Mouse (Mus musculus) stomach, embryonic 16.5 days (tissue): ENCODE measurements at regions not wholly inside any gene's neighbourhood (a gene's known extent, or its start where the extent isn't known, plus 50 kb on each side); places are given as distances from the start of the nearest gene placed in this dataset.

Experiments
- ATAC-seq: fragments of 200-750 bp; cut with Nextera tagmentation; 2 replicates; pipeline ENCODE4 v1.8.0; 2017; ENCODE audit warnings: moderate number of reproducible peaks, moderate TSS enrichment; ENCODE audit not compliant: insufficient read depth, low FRiP score
- H3K27ac ChIP-seq: fragments of 300-500 bp; sonication (generic); 2 replicates; pipeline ENCODE4 v1.5.1; 2014; ENCODE audit warnings: low read length
- H3K27me3 ChIP-seq: fragments of 300-500 bp; sonication (generic); 2 replicates; pipeline ENCODE4 v1.6.1; 2014; ENCODE audit warnings: low read length, control low read depth, mixed read lengths; ENCODE audit not compliant: control insufficient read depth, insufficient read depth
- H3K36me3 ChIP-seq: fragments of 300-500 bp; sonication (generic); 2 replicates; pipeline ENCODE4 v1.6.1; 2014; ENCODE audit warnings: low read length; ENCODE audit not compliant: control insufficient read depth, insufficient read depth
- H3K4me1 ChIP-seq: fragments of 300-500 bp; sonication (generic); 2 replicates; pipeline ENCODE4 v1.6.1; 2014; ENCODE audit warnings: low read length, control low read depth, mixed read lengths; ENCODE audit not compliant: control insufficient read depth, insufficient read depth
- H3K4me2 ChIP-seq: fragments of 300-500 bp; sonication (generic); 2 replicates; pipeline ENCODE4 v1.6.1; 2014; ENCODE audit warnings: low read depth, low read length, mixed read lengths
- H3K4me3 ChIP-seq: fragments of 300-500 bp; sonication (generic); replicated peaks from 2 replicates; pipeline ENCODE4 v1.5.1; 2014; ENCODE audit warnings: mild to moderate bottlenecking, low read length
- H3K9ac ChIP-seq: fragments of 300-500 bp; sonication (generic); 2 replicates; pipeline ENCODE4 v1.6.1; 2014; ENCODE audit warnings: low read length
- H3K9me3 ChIP-seq: fragments of 300-500 bp; sonication (generic); replicated peaks from 2 replicates; pipeline ENCODE4 v1.6.1; 2016; ENCODE audit warnings: low read length, control low read depth; ENCODE audit not compliant: control insufficient read depth
- WGBS: fragments of 180-500 bp; shearing (Covaris S2); extraction: QIAGEN DNeasy Blood & Tissue Kit; methylation state at CpG from one replicate; pipeline ENCODE4 v1.1.7; 2014; 5-methylcytosine and 5-hydroxymethylcytosine counted together

- no peak overlapping the region for H3K9ac ChIP-seq
- H3K4me1 ChIP-seq: peaks cover 6% of the 10 kb centered on the region; the same call in 1 of the 2 replicates
- no peak overlapping the region for H3K27ac ChIP-seq
- no peak for ATAC-seq
- 82% methylated on average over 5 of the region's 5 CpGs for WGBS
- no peak overlapping the region for H3K4me3 ChIP-seq
- H3K36me3 ChIP-seq: no peaks in the 10 kb centered on the region
- H3K9me3 ChIP-seq: no peaks in the 10 kb centered on the region
- H3K4me2 ChIP-seq: no peak overlapping the region
- H3K27me3 ChIP-seq: no peaks in the 10 kb centered on the region
Measured at GRCm38 (mm10) chr12:16181599-16181998, 364.9 kb upstream of the Trib2 start.

GRCm38 (mm10) chr12:16179897-16180296 lies 363.2 kb upstream of the Trib2 start:
- no peak overlapping the region for H3K27ac ChIP-seq
- ATAC-seq: no peak

GRCm38 (mm10) chr12:16176326-16176725 lies 359.6 kb upstream of the Trib2 start:
- no peaks in the 10 kb centered on the region for H3K36me3 ChIP-seq
- no peaks in the 10 kb centered on the region for H3K9me3 ChIP-seq
- H3K4me2 ChIP-seq: no peak overlapping the region
- no peak overlapping the region for H3K9ac ChIP-seq
- WGBS: 88% methylated on average over 1 of the region's 1 CpGs
- H3K4me3 ChIP-seq: no peak overlapping the region
- ATAC-seq: no peak
- no peaks in the 10 kb centered on the region for H3K4me1 ChIP-seq
- no peak overlapping the region for H3K27ac ChIP-seq
- H3K27me3 ChIP-seq: no peaks in the 10 kb centered on the region

More at GRCm38 (mm10) chr12:16179897-16180296, 363.2 kb upstream of the Trib2 start:
- Histone ChIP-seq H3K27me3 (no peaks in the 10 kb centered on the region), H3K4me2 (no peak overlapping the region), H3K9ac (no peak overlapping the region), H3K36me3 (no peaks in the 10 kb centered on the region), H3K4me3 (no peak overlapping the region), H3K4me1 (no peaks in the 10 kb centered on the region), H3K9me3 (no peaks in the 10 kb centered on the region)
- 69% methylated on average over 2 of the region's 2 CpGs for WGBS

DNA sequence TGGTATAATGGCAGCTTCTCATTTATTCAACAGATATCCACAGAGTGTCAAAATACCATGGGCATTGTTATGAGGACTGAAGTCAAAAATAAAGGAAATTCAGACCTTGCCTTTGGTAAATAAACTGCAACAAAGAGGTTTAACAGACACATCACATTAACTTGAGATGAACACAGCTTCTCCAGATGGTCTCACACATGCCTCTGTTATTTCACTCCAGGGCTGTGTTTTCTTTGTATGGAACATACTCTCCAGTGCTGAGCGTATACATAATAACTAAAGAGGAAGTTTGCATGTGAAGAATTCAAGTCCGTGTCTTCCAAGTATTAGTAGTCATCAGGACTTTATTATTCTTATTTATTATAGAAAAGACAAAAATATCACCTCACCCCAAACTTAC lies 355.5 kb upstream of the Trib2 start:
- no peaks in the 10 kb centered on the region for H3K36me3 ChIP-seq
- H3K9ac ChIP-seq: no peak overlapping the region
- WGBS: 60% methylated on average over 2 of the region's 2 CpGs
- no peak overlapping the region for H3K4me3 ChIP-seq
- no peaks in the 10 kb centered on the region for H3K9me3 ChIP-seq
- peaks cover 3% of the 10 kb centered on the region for H3K4me1 ChIP-seq
- no peak overlapping the region; the same call in 1 of the 2 replicates for H3K4me2 ChIP-seq
- H3K27ac ChIP-seq: no peak overlapping the region
- H3K27me3 ChIP-seq: no peaks in the 10 kb centered on the region
- no peak for ATAC-seq

GRCm38 (mm10) chr12:16171636-16172035 lies 354.9 kb upstream of the Trib2 start:
- WGBS: 55% methylated on average over 5 of the region's 5 CpGs

GRCm38 (mm10) chr12:16169781-16170535 lies 353.2 kb upstream of the Trib2 start:
- Histone ChIP-seq H3K27ac (no peak overlapping the region), H3K9me3 (no peaks in the 10 kb centered on the region), H3K36me3 (no peaks in the 10 kb centered on the region)

More at GRCm38 (mm10) chr12:16171636-16172035, 354.9 kb upstream of the Trib2 start:
- Histone ChIP-seq H3K9ac (no peak overlapping the region), H3K9me3 (no peaks in the 10 kb centered on the region), H3K4me2 (no peak overlapping the region; the same call in 1 of the 2 replicates), H3K27me3 (no peaks in the 10 kb centered on the region), H3K4me1 (peaks cover 3% of the 10 kb centered on the region), H3K36me3 (no peaks in the 10 kb centered on the region), H3K27ac (no peak overlapping the region), H3K4me3 (no peak overlapping the region)
- no peak for ATAC-seq

GRCm38 (mm10) chr12:16167793-16168343 lies 351.1 kb upstream of the Trib2 start:
- Histone ChIP-seq H3K4me2 (no peak overlapping the region), H3K27me3 (no peaks in the 10 kb centered on the region), H3K4me1 (peaks cover 3% of the 10 kb centered on the region), H3K9me3 (no peaks in the 10 kb centered on the region), H3K36me3 (no peaks in the 10 kb centered on the region), H3K27ac (no peak overlapping the region), H3K9ac (no peak overlapping the region), H3K4me3 (no peak overlapping the region)
- 53% methylated on average over 7 of the region's 7 CpGs for WGBS
- no peak for ATAC-seq

More at GRCm38 (mm10) chr12:16169781-16170535, 353.2 kb upstream of the Trib2 start:
- no peak for ATAC-seq
- H3K4me3 ChIP-seq: no peak overlapping the region
- H3K4me1 ChIP-seq: peaks cover 3% of the 10 kb centered on the region
- H3K4me2 ChIP-seq: no peak overlapping the region
- 48% methylated on average over 7 of the region's 7 CpGs for WGBS
- H3K9ac ChIP-seq: no peak overlapping the region
- no peaks in the 10 kb centered on the region for H3K27me3 ChIP-seq

GRCm38 (mm10) chr12:16165126-16165525 lies 348.4 kb upstream of the Trib2 start:
- 62% methylated on average over 4 of the region's 4 CpGs for WGBS
- no peak overlapping the region for H3K9ac ChIP-seq
- peaks cover 3% of the 10 kb centered on the region for H3K4me1 ChIP-seq
- no peak overlapping the region for H3K4me2 ChIP-seq
- H3K4me3 ChIP-seq: no peak overlapping the region
- no peaks in the 10 kb centered on the region for H3K36me3 ChIP-seq
- no peaks in the 10 kb centered on the region for H3K27me3 ChIP-seq
- no peak overlapping the region for H3K27ac ChIP-seq
- no peak for ATAC-seq
- H3K9me3 ChIP-seq: no peaks in the 10 kb centered on the region

- 70% methylated on average over 4 of the region's 4 CpGs for WGBS
- Histone ChIP-seq H3K4me2 (no peak overlapping the region), H3K4me1 (no peaks in the 10 kb centered on the region), H3K27ac (no peak overlapping the region), H3K4me3 (no peak overlapping the region), H3K27me3 (no peaks in the 10 kb centered on the region), H3K9ac (no peak overlapping the region), H3K36me3 (no peaks in the 10 kb centered on the region), H3K9me3 (no peaks in the 10 kb centered on the region)
- no peak for ATAC-seq
Measured at GRCm38 (mm10) chr12:16161947-16162346, 345.2 kb upstream of the Trib2 start.
